Mouse (Mus musculus): ENCODE data around the gene Ppfia2.

The Ppfia2 gene

GRCm38 (mm10) chr10:106469855-106470532 is at the start of gene Ppfia2:
TSS of gene Ppfia2 (plus strand) at chr10:106470339.
- peak; percentile 70 to 74 for DNase-seq (ENCODE audit: low spot score in 2 of 2)

DNA sequence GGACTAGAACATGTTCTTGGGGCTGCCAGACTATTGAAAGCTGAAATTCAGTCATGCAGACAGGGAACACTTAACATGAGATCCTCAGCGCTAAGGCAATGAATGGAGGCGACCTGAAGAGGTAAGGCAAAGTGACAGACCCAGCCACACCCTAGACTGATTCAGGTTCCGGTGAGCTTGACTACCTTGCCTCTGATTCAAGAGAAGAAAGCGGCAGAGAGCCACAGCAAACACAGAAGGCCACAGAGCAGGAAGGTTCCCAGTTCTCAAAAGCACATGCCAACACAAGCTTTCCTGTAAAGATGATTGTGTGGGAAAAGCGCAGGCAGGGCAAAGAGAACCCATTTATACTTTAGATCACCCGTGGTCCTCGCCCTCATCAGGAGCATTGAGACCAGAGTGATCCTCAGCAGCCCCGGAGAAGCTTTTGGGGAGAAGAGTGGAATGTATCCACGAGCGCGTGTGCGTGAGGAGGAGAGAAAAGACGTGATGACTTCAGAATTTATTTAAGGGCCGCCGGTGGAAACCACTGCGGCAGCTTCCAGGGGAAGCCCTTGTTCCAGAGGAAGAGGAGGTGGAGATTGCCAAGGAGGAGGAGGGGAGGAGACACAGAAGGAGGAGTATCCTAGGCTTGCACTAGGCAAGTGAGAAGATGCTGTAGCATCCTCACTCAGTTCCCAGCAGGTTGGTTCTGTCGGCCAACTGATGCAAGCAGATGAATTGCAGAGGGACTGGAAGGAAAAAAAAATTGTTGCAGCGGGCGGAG is 1.0 kb upstream of the Ppfia2 start:
- DNase-seq (ENCODE audit: low spot score in 2 of 2), result peak; percentile 74 to 84

GRCm38 (mm10) chr10:106470533-106471205 is 530 bp downstream of the Ppfia2 start:
- no peak for DNase-seq (ENCODE audit: low spot score in 2 of 2)

DNA sequence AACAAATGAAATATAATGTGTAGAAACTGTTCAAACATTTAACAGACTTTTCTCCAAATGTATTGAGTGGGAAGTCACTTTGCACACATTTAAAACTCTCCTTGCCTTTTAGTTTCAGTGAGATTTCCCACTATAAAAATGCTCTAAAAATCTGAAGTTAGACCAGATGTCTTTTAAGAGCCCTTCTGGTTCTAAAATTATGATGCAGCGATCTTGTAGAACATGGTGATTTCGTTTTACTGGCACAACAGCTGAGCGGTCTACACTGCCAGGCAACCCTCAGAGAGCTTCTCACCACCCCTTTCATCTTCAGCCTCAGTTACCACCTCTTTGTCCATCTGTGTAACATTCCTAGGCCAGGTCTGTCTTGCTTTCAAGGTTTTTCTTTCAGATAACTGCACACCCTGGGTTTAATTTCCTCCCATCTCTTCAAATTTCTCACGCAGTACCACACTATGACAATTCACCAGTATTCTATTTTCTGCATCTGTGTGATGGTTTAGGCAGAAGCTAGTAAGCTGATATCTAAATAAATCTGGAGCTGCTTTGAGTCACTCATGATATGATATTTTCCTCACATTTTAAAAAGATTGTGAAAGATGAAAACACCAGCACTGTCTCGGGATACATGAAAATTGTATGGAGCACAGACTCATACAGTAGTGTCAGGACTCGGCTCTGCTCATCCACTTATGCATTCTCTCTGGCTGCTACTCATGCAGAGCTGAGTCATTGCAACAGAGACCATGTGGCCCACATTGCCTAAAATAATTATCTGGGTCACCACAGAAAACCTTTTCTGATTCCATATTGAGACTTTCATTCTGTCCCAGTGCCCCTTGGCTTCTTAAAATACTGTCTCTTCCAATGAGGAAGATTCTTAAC is 39.4 kb downstream of the Ppfia2 start:
- DNase-seq (ENCODE audit: low spot score in 2 of 2), result peak; percentile 8 to 20

GRCm38 (mm10) chr10:106566036-106566435 is 95.9 kb downstream of the Ppfia2 start:
- DNase-seq (ENCODE audit: low spot score in 2 of 2), result no peak

GRCm38 (mm10) chr10:106585026-106585425 is 114.9 kb downstream of the Ppfia2 start:
- no peak for DNase-seq (ENCODE audit: low spot score in 2 of 2)

DNA sequence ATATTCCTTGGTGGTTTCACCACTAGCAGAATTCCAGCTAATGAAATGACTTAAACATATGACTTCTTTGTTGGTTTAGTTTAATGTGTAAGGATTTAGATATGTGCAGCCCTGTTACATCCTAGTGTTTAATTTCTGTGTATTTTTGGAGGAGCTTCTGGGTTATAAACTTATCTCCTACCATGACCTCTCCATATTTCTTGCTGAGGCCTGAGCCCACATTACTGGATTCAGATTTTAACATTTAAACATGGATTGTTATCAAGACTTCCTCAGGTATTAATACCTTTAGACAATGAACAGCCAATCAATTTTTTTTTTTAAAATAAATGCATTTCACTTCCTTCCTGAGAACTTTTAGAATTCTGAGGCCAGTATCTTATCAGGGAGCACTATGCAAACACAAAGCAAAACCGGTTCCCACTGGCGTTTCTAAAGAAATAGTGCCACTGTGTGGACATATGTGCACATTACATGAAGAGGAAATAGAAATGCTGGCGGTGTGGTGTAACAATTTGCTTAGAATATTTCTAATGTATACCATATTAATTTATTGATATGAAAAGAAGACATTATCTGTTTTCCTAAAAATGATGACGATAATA is 115.4 kb downstream of the Ppfia2 start:
- no peak for DNase-seq (ENCODE audit: low spot score in 2 of 2)

- DNase-seq (ENCODE audit: low spot score in 2 of 2), result no peak
These were observed 117.7 kb downstream of the Ppfia2 start for GRCm38 (mm10) chr10:106587817-106588216.

DNA sequence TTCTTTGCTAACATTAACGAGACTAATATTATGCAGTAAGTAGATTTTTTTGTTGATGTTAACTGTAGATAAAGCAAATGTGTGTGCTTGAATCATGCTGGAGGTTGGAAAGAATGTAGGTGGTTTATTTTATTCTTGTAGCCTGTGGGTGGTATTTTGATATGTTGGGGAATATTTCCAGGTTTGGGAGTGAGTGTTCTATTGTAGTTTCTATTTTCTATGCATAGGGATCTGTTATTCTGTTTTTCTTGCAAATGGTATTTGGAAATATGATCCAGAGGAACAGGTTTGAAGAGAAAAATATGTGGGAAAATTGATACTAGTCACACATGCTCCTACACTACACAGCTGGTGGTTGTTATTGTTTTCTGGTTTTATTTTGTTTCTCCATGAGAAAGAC is 120.8 kb downstream of the Ppfia2 start:
- no peak for DNase-seq (ENCODE audit: low spot score in 2 of 2)

GRCm38 (mm10) chr10:106596976-106597375 is 126.8 kb downstream of the Ppfia2 start:
- DNase-seq (ENCODE audit: low spot score in 2 of 2), result no peak

- no peak for DNase-seq (ENCODE audit: low spot score in 2 of 2)
These were observed 133.3 kb downstream of the Ppfia2 start for GRCm38 (mm10) chr10:106603319-106603898.

- no peak for DNase-seq (ENCODE audit: low spot score in 2 of 2)
These were observed 139.2 kb downstream of the Ppfia2 start for GRCm38 (mm10) chr10:106609177-106609981.

DNA sequence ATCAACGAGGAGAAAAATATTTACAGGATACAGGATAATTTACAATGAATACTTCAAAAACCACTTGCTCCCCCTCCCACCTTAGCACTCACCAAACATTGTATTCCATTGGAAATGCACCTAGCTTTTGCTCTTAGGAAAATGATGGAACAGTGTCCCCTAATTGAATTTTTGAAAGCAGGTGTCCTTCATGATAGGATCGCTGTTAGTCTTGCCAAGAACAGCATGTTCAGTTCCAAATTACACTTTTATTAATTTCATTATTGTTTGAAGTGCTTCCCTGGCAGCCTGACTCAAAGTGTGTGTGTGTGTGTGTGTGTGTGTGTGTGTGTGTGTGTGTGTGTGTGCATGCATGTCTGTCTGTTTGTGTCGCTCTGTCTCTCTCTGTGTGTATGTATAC is 140.1 kb downstream of the Ppfia2 start:
- no peak for DNase-seq (ENCODE audit: low spot score in 2 of 2)

- DNase-seq (ENCODE audit: low spot score in 2 of 2), result no peak
These were observed 148.1 kb downstream of the Ppfia2 start for GRCm38 (mm10) chr10:106618194-106618593.

GRCm38 (mm10) chr10:106620952-106621351 is 150.8 kb downstream of the Ppfia2 start:
- no peak for DNase-seq (ENCODE audit: low spot score in 2 of 2)

- no peak for DNase-seq (ENCODE audit: low spot score in 2 of 2)
These were observed 153.2 kb downstream of the Ppfia2 start for GRCm38 (mm10) chr10:106623342-106623741.

GRCm38 (mm10) chr10:106632171-106632935 is 162.2 kb downstream of the Ppfia2 start:
- no peak for DNase-seq (ENCODE audit: low spot score in 2 of 2)

DNA sequence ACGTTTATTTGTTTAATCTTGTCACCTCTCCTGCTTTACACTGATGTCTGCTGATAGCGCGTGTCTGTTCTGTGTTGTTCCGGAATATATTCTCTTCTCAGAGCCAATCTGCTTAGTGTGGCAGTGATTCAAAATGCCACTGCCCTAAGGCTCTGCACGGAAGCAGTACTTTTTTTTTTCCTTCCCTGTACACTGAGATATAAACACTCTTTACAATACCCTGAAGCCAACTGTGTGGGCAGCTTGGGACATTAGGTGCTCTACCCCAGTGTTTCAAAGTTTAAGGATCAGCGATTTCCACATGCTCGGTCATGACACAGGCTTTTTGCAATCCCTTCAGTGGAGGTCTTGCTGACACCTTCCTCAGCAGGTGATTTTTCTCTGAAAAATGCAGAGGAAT is 163.8 kb downstream of the Ppfia2 start:
- DNase-seq (ENCODE audit: low spot score in 2 of 2), result no peak

GRCm38 (mm10) chr10:106652276-106652675 is 182.1 kb downstream of the Ppfia2 start:
- no peak for DNase-seq (ENCODE audit: low spot score in 2 of 2)
